Mouse (Mus musculus): ENCODE measurements around the gene Ppp2r5c.

DNA sequence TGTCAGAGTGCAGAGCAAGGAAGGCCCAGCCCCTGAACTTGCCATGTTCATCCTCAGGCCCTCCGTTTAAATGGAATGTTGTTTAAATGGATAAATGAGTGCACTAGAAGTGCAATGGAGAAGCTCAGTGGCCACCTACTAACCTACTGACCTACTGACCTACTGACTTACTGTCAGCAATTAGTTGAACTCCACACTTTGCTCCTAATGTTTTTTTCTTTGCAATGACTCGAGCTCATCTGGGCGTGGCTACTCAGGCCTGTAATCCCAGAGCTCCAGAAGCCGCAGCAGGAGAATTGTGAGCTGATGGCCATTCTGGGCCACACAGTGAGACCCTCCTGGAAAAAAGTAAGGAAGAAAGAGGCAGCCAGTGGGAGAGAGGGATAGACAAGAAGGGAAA, 129.0 kb downstream of the Ppp2r5c start:
- no peak for TF ChIP-seq CTCF (IDR thresholded peaks at IDR 0.05; ENCODE audit: borderline replicate concordance, insufficient read depth, low read length)
- TF ChIP-seq POLR2A (IDR thresholded peaks at IDR 0.05; ENCODE audit: low read depth, low read length) = no peak
